Comparison of ENCODE assay signal across 12 mouse cellular contexts in the genomic region with DNA sequence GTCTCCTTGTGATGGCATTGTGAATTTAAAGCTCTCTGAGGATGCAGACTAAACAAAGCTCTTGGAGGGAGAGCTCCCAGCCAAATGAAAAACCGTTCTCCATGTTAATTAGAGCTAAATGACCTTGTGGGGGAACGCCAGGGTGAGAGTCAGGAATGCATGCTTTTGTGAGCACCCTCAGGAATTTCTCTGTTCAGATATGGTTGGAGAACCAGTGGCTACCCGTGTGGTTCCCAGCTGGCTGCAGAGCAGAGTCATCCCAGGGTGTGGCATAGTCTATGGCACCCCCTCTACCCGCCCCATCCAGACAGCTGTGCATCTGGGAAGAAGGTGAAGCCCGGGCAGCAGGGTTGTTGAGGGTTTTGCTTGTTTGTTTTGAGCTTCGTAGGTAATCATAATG.
"Had no signal": no experiment of that assay in that cellular context is flagged by ENCODE, and none has a peak within 500 bp of the region (broad histone marks: within the 10 kb centered on the region; RNA-seq: fewer than 3 reads in every experiment).

No protein-coding gene starts in this region.

- DNase-seq: lung, embryonic 14.5 days; lung, postnatal 10 days; lung, postnatal 4 days; midbrain, embryonic 14.5 days; spleen, adult 18-20 months; thymus, adult 18-20 months; thymus, postnatal 14 days had no signal

- H3K9me3 ChIP-seq: limb, embryonic 15.5 days; liver, embryonic 12.5 days; neural tube, embryonic 12.5 days had no signal

- H3K27ac ChIP-seq: limb, embryonic 15.5 days; liver, embryonic 12.5 days; midbrain, embryonic 10.5 days; neural tube, embryonic 12.5 days had no signal

- ATAC-seq: liver, embryonic 12.5 days had no signal

- H3K9ac ChIP-seq: limb, embryonic 15.5 days; liver, embryonic 12.5 days; lung, embryonic 14.5 days; neural tube, embryonic 12.5 days had no signal

- H3K27me3 ChIP-seq: limb, embryonic 15.5 days; neural tube, embryonic 12.5 days had no signal

- H3K36me3 ChIP-seq: limb, embryonic 15.5 days; liver, embryonic 12.5 days; midbrain, embryonic 10.5 days; neural tube, embryonic 12.5 days had no signal

- H3K4me1 ChIP-seq: limb, embryonic 15.5 days; liver, embryonic 12.5 days; midbrain, embryonic 10.5 days; neural tube, embryonic 12.5 days had no signal

- H3K4me3 ChIP-seq: limb, embryonic 15.5 days; liver, embryonic 12.5 days; midbrain, embryonic 10.5 days; myocyte; neural tube, embryonic 12.5 days had no signal

- H3K4me2 ChIP-seq: limb, embryonic 15.5 days; liver, embryonic 12.5 days; lung, embryonic 14.5 days; neural tube, embryonic 12.5 days had no signal
